Mouse (Mus musculus): Measurements from ENCODE around the gene Gm49366.

DNA sequence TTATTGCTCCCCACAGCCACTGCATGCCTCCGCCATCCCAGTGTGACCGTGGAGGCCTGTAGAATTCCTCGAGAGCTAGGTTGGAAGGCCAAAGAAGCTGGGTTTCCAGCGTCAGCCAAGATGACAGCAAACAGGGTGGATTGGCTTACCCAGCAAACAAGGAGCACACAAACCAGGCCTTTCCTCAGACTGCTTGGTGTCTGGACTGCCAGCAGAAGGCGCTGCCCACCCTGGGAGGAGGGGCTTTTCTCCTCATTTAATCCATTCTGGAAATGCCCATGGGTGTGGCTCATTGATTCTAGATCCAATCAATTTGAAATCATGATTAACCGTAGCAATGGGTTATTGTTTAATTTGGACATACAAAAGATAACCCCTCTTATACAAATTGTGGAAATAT is 25.6 kb upstream of the Gm49366 start:
- TF ChIP-seq POLR2A (IDR thresholded peaks at IDR 0.05; ENCODE audit: borderline replicate concordance, extremely low read depth, low read depth, low read length) (no peak), CTCF (IDR thresholded peaks at IDR 0.05; ENCODE audit: insufficient read depth, low read length) (0 out of 2 replicates have a peak, but pooled peaks have one; percentile 13)

Measured in lung, adult 2 months (tissue).